Mouse (Mus musculus): ENCODE measurements around the gene Cdk5rap2. TPM values are rescaled to one million over a fixed set of nuclear protein-coding genes. Genes with fewer than 3 reads are reported as not detected.

The Cdk5rap2 gene
- total and polyA plus RNA-seq, 2 experiments from 2014 or later, result 2.8 to 6.1 TPM

DNA sequence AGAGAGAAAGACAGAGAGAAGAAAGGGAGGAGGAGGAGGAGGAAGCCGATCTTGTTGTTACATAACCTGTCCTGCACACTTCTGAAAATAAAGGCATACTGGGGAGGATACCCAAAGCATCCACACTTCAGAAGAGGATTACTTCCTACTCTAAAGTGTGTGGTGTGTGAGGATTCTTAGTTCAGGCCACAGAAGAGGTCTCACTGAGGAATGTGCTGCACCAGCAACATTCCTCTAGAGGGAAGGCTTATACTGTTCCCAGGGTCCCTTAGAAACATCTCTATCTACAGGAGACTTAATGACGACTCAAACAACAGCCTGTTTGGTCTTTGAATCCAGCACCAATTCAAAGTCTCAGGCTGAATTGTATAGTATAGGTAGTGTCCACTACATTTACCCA is 10.0 kb upstream of the Cdk5rap2 start:
- 49% methylated on average over 2 of the region's 2 CpGs for WGBS
- H3K27ac ChIP-seq (ENCODE audit: low read depth), result no peak overlapping the region
- no peaks in the 10 kb centered on the region for H3K27me3 ChIP-seq (ENCODE audit: control insufficient read depth, insufficient read depth, low read length)
- H3K9me3 ChIP-seq (replicated peaks; ENCODE audit: control insufficient read depth, low read length), result no peaks in the 10 kb centered on the region
- H3K36me3 ChIP-seq (replicated peaks; ENCODE audit: control insufficient read depth, insufficient read depth, low read length), result no peaks in the 10 kb centered on the region
- H3K4me1 ChIP-seq (ENCODE audit: control insufficient read depth, insufficient read depth), result no peaks in the 10 kb centered on the region
- H3K4me3 ChIP-seq (ENCODE audit: low read depth, low read length), result no peak overlapping the region
- no peak for ATAC-seq (ENCODE audit: insufficient read depth, low read depth)
- H3K4me2 ChIP-seq (ENCODE audit: low read depth, low read length), result no peak overlapping the region
- no peak overlapping the region for H3K9ac ChIP-seq (replicated peaks; ENCODE audit: low read depth, low read length)
- TF ChIP-seq EP300 (IDR thresholded peaks at IDR 0.05; ENCODE audit: low read depth) (no peak), CTCF (IDR thresholded peaks at IDR 0.05; ENCODE audit: low read depth) (no peak)
- DNase-seq (ENCODE audit: low spot score), result no peak

DNA sequence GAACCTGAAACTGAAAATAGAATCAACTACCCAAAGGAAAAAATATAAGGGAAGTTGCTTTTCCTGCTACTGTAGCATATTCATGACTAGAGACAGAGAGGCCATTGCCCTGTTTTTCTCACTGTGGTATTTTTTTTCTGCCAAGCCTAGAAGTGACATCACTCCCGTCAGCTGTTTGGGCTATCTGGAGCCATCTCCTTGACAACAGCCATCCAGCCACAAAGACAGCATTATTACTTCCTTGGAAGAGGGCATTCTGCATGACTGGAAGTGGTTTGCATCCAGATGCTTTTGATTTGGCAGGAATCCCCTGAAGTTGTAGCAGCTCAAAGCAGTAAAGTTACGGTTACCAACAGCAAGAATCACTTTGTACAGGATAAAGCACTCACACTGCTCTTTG is 1.9 kb upstream of the Cdk5rap2 start:
- Histone ChIP-seq H3K4me2 (ENCODE audit: low read depth, low read length) (no peak overlapping the region), H3K4me3 (ENCODE audit: low read depth, low read length) (no peak overlapping the region), H3K9me3 (replicated peaks; ENCODE audit: control insufficient read depth, low read length) (no peaks in the 10 kb centered on the region), H3K27ac (ENCODE audit: low read depth) (no peak overlapping the region), H3K9ac (replicated peaks; ENCODE audit: low read depth, low read length) (no peak overlapping the region), H3K27me3 (ENCODE audit: control insufficient read depth, insufficient read depth, low read length) (no peaks in the 10 kb centered on the region), H3K4me1 (ENCODE audit: control insufficient read depth, insufficient read depth) (0 out of 2 replicates have a peak, but pooled peaks cover 8% of the 10 kb centered on the region), H3K36me3 (replicated peaks; ENCODE audit: control insufficient read depth, insufficient read depth, low read length) (no peaks in the 10 kb centered on the region)
- 58% methylated on average over 2 of the region's 2 CpGs for WGBS
- no peak for ATAC-seq (ENCODE audit: insufficient read depth, low read depth)
- DNase-seq (ENCODE audit: low spot score), result no peak
- TF ChIP-seq EP300 (IDR thresholded peaks at IDR 0.05; ENCODE audit: low read depth), result no peak
- no peak for TF ChIP-seq CTCF (IDR thresholded peaks at IDR 0.05; ENCODE audit: low read depth)

DNA sequence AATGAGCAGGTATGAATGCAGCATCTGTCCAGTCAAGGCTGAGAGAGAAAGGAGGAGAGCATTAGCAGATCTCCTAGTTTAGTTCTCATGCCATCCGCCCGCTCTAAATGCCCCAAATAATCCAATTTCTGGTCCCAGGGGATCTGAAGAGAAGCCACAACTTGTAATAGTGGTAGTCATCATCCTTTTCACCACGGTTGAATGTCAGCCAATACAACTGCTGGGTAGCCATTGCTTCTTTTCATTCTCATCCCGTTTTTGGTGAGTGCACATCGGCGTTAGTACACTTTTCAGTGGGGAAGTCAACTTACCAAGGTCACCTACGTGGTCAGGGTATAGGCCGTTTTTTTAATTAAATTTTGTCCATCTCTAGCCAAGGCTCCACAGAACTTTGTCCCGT is 787 bp downstream of the Cdk5rap2 start:
- WGBS, result 22% methylated on average over 9 of the region's 9 CpGs
- Histone ChIP-seq H3K4me1 (ENCODE audit: control insufficient read depth, insufficient read depth) (0 out of 2 replicates have a peak, but pooled peaks cover 8% of the 10 kb centered on the region), H3K27ac (ENCODE audit: low read depth) (no peak overlapping the region), H3K4me2 (ENCODE audit: low read depth, low read length) (peak overlapping the region; percentile 85), H3K27me3 (ENCODE audit: control insufficient read depth, insufficient read depth, low read length) (no peaks in the 10 kb centered on the region), H3K4me3 (ENCODE audit: low read depth, low read length) (peak overlapping the region; percentile 72), H3K36me3 (replicated peaks; ENCODE audit: control insufficient read depth, insufficient read depth, low read length) (no peaks in the 10 kb centered on the region), H3K9me3 (replicated peaks; ENCODE audit: control insufficient read depth, low read length) (no peaks in the 10 kb centered on the region), H3K9ac (replicated peaks; ENCODE audit: low read depth, low read length) (peak overlapping the region; percentile 74)
- DNase-seq (ENCODE audit: low spot score) (no peak), ATAC-seq (ENCODE audit: insufficient read depth, low read depth) (no peak)
- TF ChIP-seq EP300 (IDR thresholded peaks at IDR 0.05; ENCODE audit: low read depth) (no peak), CTCF (IDR thresholded peaks at IDR 0.05; ENCODE audit: low read depth) (no peak)

DNA sequence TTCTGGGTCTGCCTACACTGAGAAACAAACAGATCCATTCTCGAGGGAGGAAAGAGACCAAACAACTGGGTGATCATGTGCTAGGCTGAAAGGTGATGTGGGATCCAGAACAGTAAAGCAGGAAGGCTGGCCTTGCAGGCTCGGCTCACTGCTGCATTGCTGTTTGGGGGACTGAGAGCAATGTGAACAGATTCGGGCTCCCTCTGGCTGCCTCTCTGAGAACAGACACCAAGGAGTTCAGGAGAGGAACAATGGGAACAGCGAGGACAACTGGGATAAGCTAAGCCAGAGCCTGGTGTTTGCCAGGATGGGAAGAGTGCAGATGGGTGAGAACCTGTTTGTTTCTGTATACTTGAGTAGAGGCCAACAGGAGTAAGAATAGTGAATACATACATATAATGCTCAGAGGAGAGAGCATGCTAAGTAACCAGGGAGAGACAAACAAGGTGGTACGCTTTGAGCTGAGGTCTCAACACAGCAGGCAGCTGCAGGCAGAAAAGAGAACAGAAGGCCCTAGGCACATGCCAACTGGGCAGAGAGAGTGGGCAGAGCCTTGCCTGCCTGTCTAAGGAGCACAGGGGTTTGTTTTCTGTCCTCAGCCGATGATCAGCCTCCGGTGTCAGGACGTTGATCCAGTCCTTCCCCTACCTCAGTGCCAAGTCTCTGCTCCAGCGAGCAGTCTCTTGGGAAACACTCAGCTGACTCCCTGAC is 8.0 kb downstream of the Cdk5rap2 start:
- 62% methylated on average over 9 of the region's 9 CpGs for WGBS
- Histone ChIP-seq H3K36me3 (replicated peaks; ENCODE audit: control insufficient read depth, insufficient read depth, low read length) (peaks cover 33% of the 10 kb centered on the region), H3K27ac (ENCODE audit: low read depth) (no peak overlapping the region), H3K4me2 (ENCODE audit: low read depth, low read length) (no peak overlapping the region), H3K9me3 (replicated peaks; ENCODE audit: control insufficient read depth, low read length) (no peaks in the 10 kb centered on the region), H3K4me1 (ENCODE audit: control insufficient read depth, insufficient read depth) (no peaks in the 10 kb centered on the region), H3K27me3 (ENCODE audit: control insufficient read depth, insufficient read depth, low read length) (no peaks in the 10 kb centered on the region), H3K4me3 (ENCODE audit: low read depth, low read length) (no peak overlapping the region), H3K9ac (replicated peaks; ENCODE audit: low read depth, low read length) (no peak overlapping the region)
- ATAC-seq (ENCODE audit: insufficient read depth, low read depth) (peak; percentile 58), DNase-seq (ENCODE audit: low spot score) (no peak)
- TF ChIP-seq CTCF (IDR thresholded peaks at IDR 0.05; ENCODE audit: low read depth), result peak; percentile 49
- TF ChIP-seq EP300 (IDR thresholded peaks at IDR 0.05; ENCODE audit: low read depth), result no peak

DNA sequence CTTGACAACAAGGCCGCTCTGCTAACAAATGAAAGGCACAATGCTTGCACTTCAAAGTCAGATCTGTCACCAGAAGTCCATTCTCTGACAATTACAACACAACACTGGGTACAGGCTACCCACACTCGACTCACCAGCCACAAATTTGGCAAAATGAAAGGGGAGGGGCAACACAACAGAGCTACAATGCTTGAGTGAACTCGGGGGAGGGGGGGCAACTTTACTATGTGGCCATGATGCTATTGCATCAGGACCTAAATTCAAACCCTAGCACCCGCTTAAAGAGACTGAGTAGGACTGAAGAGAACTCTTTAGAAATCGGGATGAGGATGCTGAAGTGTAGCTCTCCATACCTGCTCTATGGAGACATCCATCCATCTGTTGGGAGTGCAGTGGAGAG is 10.8 kb downstream of the Cdk5rap2 start:
- WGBS, result 87% methylated on average over 5 of the region's 5 CpGs
- H3K9me3 ChIP-seq (replicated peaks; ENCODE audit: control insufficient read depth, low read length), result no peaks in the 10 kb centered on the region
- H3K36me3 ChIP-seq (replicated peaks; ENCODE audit: control insufficient read depth, insufficient read depth, low read length), result peaks cover 33% of the 10 kb centered on the region
- H3K4me1 ChIP-seq (ENCODE audit: control insufficient read depth, insufficient read depth), result no peaks in the 10 kb centered on the region
- no peak for DNase-seq (ENCODE audit: low spot score)
- no peak overlapping the region for H3K9ac ChIP-seq (replicated peaks; ENCODE audit: low read depth, low read length)
- H3K27ac ChIP-seq (ENCODE audit: low read depth), result no peak overlapping the region
- TF ChIP-seq EP300 (IDR thresholded peaks at IDR 0.05; ENCODE audit: low read depth), result no peak
- no peak for TF ChIP-seq CTCF (IDR thresholded peaks at IDR 0.05; ENCODE audit: low read depth)
- no peaks in the 10 kb centered on the region for H3K27me3 ChIP-seq (ENCODE audit: control insufficient read depth, insufficient read depth, low read length)
- no peak overlapping the region for H3K4me3 ChIP-seq (ENCODE audit: low read depth, low read length)
- no peak for ATAC-seq (ENCODE audit: insufficient read depth, low read depth)
- no peak overlapping the region for H3K4me2 ChIP-seq (ENCODE audit: low read depth, low read length)

DNA sequence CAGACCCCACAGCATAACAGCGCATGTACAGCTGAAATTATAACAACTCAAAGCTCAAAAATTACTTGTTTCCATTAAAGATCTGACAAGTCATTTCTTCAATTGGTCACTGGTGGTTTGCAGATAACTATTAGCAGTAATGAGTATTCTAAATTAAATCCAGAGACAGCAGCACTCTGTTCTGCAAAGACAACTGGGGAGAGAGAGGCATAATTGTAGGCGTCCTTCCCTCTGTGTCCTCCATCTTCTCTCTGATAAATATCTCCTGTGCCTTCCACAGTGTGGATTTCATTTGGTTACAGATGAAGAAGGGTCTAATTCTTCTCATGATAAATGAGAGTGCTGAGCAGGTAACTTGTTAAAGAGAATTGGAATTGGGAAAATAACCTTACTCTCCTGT is 11.2 kb downstream of the Cdk5rap2 start:
- Histone ChIP-seq H3K27me3 (ENCODE audit: control insufficient read depth, insufficient read depth, low read length) (no peaks in the 10 kb centered on the region), H3K4me1 (ENCODE audit: control insufficient read depth, insufficient read depth) (no peaks in the 10 kb centered on the region), H3K9ac (replicated peaks; ENCODE audit: low read depth, low read length) (no peak overlapping the region), H3K4me2 (ENCODE audit: low read depth, low read length) (no peak overlapping the region), H3K27ac (ENCODE audit: low read depth) (no peak overlapping the region), H3K4me3 (ENCODE audit: low read depth, low read length) (no peak overlapping the region), H3K9me3 (replicated peaks; ENCODE audit: control insufficient read depth, low read length) (no peaks in the 10 kb centered on the region), H3K36me3 (replicated peaks; ENCODE audit: control insufficient read depth, insufficient read depth, low read length) (peaks cover 33% of the 10 kb centered on the region)
- 96% methylated on average over 2 of the region's 2 CpGs for WGBS
- DNase-seq (ENCODE audit: low spot score) (no peak), ATAC-seq (ENCODE audit: insufficient read depth, low read depth) (no peak)
- TF ChIP-seq EP300 (IDR thresholded peaks at IDR 0.05; ENCODE audit: low read depth) (no peak), CTCF (IDR thresholded peaks at IDR 0.05; ENCODE audit: low read depth) (no peak)
